ENCODE assay signal across 7 mouse cellular contexts in genomic region chr4:32481366-32482055, GRCm38 (mm10).
A peak's percentile ranks its signal among the peaks of the same experiment; 100 is the strongest.
DNase-seq lines count a peak whose midpoint lies in the region; ATAC-seq lines count a peak whose summit lies in the region.

No protein-coding gene starts in this region.

- peak overlapping the region; percentile 21; the same call in 1 of the 2 replicates for H3K4me2 ChIP-seq in embryonic facial prominence, embryonic 15.5 days (replicated peaks)
- H3K4me2 ChIP-seq in hindbrain, embryonic 14.5 days (replicated peaks) = peak overlapping the region; percentile 6; the same call in 1 of the 2 replicates
- peak overlapping the region; percentile 34 for H3K4me2 ChIP-seq in neural tube, embryonic 15.5 days

- DNase-seq in R1 (ENCODE audit: low read depth, low spot score) = peak; percentile 78
- no peak for DNase-seq in hindbrain, embryonic 14.5 days (ENCODE audit: low spot score)
- no peak for DNase-seq in spleen, postnatal 14 days (ENCODE audit: low spot score in 2 of 2)

- H3K9me3 ChIP-seq in embryonic facial prominence, embryonic 15.5 days (replicated peaks) = no peaks in the 10 kb centered on the region
- no peaks in the 10 kb centered on the region for H3K9me3 ChIP-seq in hindbrain, embryonic 14.5 days (ENCODE audit: control insufficient read depth, low read length)
- H3K9me3 ChIP-seq in neural tube, embryonic 15.5 days (replicated peaks) = no peaks in the 10 kb centered on the region

- H3K4me3 ChIP-seq in embryonic facial prominence, embryonic 15.5 days (replicated peaks) = no peak overlapping the region
- no peak overlapping the region for H3K4me3 ChIP-seq in hindbrain, embryonic 14.5 days (replicated peaks; ENCODE audit: low read length)
- no peak overlapping the region for H3K4me3 ChIP-seq in neural tube, embryonic 15.5 days (replicated peaks)

- no peaks in the 10 kb centered on the region for H3K36me3 ChIP-seq in embryonic facial prominence, embryonic 15.5 days
- H3K36me3 ChIP-seq in hindbrain, embryonic 14.5 days (replicated peaks; ENCODE audit: control insufficient read depth, insufficient read depth) = no peaks in the 10 kb centered on the region
- H3K36me3 ChIP-seq in neural tube, embryonic 15.5 days = no peaks in the 10 kb centered on the region

- peak; percentile 85 for ATAC-seq in CD4-positive, CD25-positive, alpha-beta regulatory T cell, adult 4 months
- no peak for ATAC-seq in embryonic facial prominence, embryonic 15.5 days (ENCODE audit: insufficient number of reproducible peaks, low FRiP score, low TSS enrichment, low read depth)
- no peak for ATAC-seq in hindbrain, embryonic 14.5 days (ENCODE audit: low FRiP score)
- ATAC-seq in neural tube, embryonic 15.5 days (ENCODE audit: low FRiP score) = peak; percentile 20
- ATAC-seq in megakaryocyte, adult 5-6 weeks (ENCODE audit: poor library complexity, severe bottlenecking) = no peak

- no peak overlapping the region for H3K27ac ChIP-seq in embryonic facial prominence, embryonic 15.5 days (replicated peaks)
- peak overlapping the region; percentile 82 for H3K27ac ChIP-seq in hindbrain, embryonic 14.5 days
- H3K27ac ChIP-seq in neural tube, embryonic 15.5 days (replicated peaks) = peak overlapping the region; percentile 70

- WGBS in embryonic facial prominence, embryonic 15.5 days = 16% methylated on average over 18 of the region's 18 CpGs
- 16% methylated on average over 18 of the region's 18 CpGs for WGBS in hindbrain, embryonic 14.5 days
- WGBS in neural tube, embryonic 15.5 days = 16% methylated on average over 18 of the region's 18 CpGs

- H3K4me1 ChIP-seq in embryonic facial prominence, embryonic 15.5 days = peaks cover 37% of the 10 kb centered on the region
- H3K4me1 ChIP-seq in hindbrain, embryonic 14.5 days (replicated peaks; ENCODE audit: control insufficient read depth, insufficient read depth, low read length) = peaks cover 70% of the 10 kb centered on the region
- peaks cover 71% of the 10 kb centered on the region for H3K4me1 ChIP-seq in neural tube, embryonic 15.5 days

- no peaks in the 10 kb centered on the region for H3K27me3 ChIP-seq in embryonic facial prominence, embryonic 15.5 days
- H3K27me3 ChIP-seq in hindbrain, embryonic 14.5 days (ENCODE audit: control insufficient read depth, insufficient read depth, low read length) = no peaks in the 10 kb centered on the region
- H3K27me3 ChIP-seq in neural tube, embryonic 15.5 days (replicated peaks) = no peaks in the 10 kb centered on the region

- H3K9ac ChIP-seq in embryonic facial prominence, embryonic 15.5 days = no peak overlapping the region
- H3K9ac ChIP-seq in hindbrain, embryonic 14.5 days = peak overlapping the region; percentile 31; the same call in 1 of the 2 replicates
- H3K9ac ChIP-seq in neural tube, embryonic 15.5 days (replicated peaks) = no peak overlapping the region

Comparison
In these comparisons a context has a peak if more than half of its experiments do, and no peak if none do; other contexts are left out.
1. ATAC-seq: peak in CD4-positive, CD25-positive, alpha-beta regulatory T cell, adult 4 months (single experiment) and neural tube, embryonic 15.5 days (single experiment); none in embryonic facial prominence, embryonic 15.5 days (single experiment), hindbrain, embryonic 14.5 days (single experiment) and megakaryocyte, adult 5-6 weeks (single experiment).
2. Peak in every context shown above with its lines, with median percentiles within 50 percentile points of each other: H3K4me2 ChIP-seq.